Mouse (Mus musculus) stomach, embryonic 15.5 days (tissue): ENCODE results near the gene Cracr2b. TPM values are rescaled to one million over a fixed set of nuclear protein-coding genes. Genes with fewer than 3 reads are reported as not detected.
"Not testable (repeated sequence)": the region's sequence is repeated elsewhere in the genome, so short reads cannot be mapped to it uniquely, and the experiment has no call there.

ENCODE experiments used
- ATAC-seq: fragments of 200-750 bp; cut with Nextera tagmentation; 2 replicates; pipeline ENCODE4 v1.8.0; 2017; ENCODE audit warnings: low read depth, moderate number of reproducible peaks, moderate TSS enrichment; ENCODE audit not compliant: insufficient read depth, low FRiP score
- H3K27ac ChIP-seq: fragments of 300-500 bp; sonication (generic); 2 replicates; pipeline ENCODE4 v1.5.1; 2015; ENCODE audit warnings: mild to moderate bottlenecking, inconsistent platforms
- H3K27me3 ChIP-seq: fragments of 300-500 bp; sonication (generic); replicated peaks from 2 replicates; pipeline ENCODE4 v1.6.1; 2015; ENCODE audit warnings: inconsistent platforms
- H3K36me3 ChIP-seq: fragments of 300-500 bp; sonication (generic); 2 replicates; pipeline ENCODE4 v1.6.1; 2015; ENCODE audit warnings: inconsistent platforms
- H3K4me1 ChIP-seq: fragments of 300-500 bp; sonication (generic); 2 replicates; pipeline ENCODE4 v1.6.1; 2015; ENCODE audit warnings: inconsistent platforms
- H3K4me2 ChIP-seq: fragments of 300-500 bp; sonication (generic); 2 replicates; pipeline ENCODE4 v1.6.1; 2015; ENCODE audit warnings: mild to moderate bottlenecking, inconsistent platforms
- H3K4me3 ChIP-seq: fragments of 300-500 bp; sonication (generic); replicated peaks from 2 replicates; pipeline ENCODE4 v1.5.1; 2015; ENCODE audit warnings: inconsistent platforms
- H3K9ac ChIP-seq: fragments of 300-500 bp; sonication (generic); 2 replicates; pipeline ENCODE4 v1.6.1; 2015; ENCODE audit warnings: inconsistent platforms
- H3K9me3 ChIP-seq: fragments of 300-500 bp; sonication (generic); 2 replicates; pipeline ENCODE4 v1.6.1; 2016; ENCODE audit warnings: inconsistent platforms
- WGBS: fragments of 180-500 bp; shearing (Covaris S2); methylation state at CpG from one replicate; pipeline ENCODE4 v1.1.7; 2015; 5-methylcytosine and 5-hydroxymethylcytosine counted together
- polyA plus RNA-seq: library from polyadenylated mRNA; unstranded; fragments of >200 nt; fragmentation: Nextera tagmentation; extraction: Ambion mirVana; gene quantifications from 2 replicates; pipeline ENCODE4 v1.2.1, GENCODE M21; 2015

Cracr2b gene
- polyA plus RNA-seq, 1 experiment from 2014 or later = 27.5 TPM

- Histone ChIP-seq H3K27me3 (no peaks in the 10 kb centered on the region), H3K4me3 (peak within 1 kb of the TSS; percentile 56)
- under 1% methylated on average over 25 of the region's 25 CpGs for WGBS
Observed at GRCm38 (mm10) chr7:141443828-141444237, 17.1 kb upstream of the Cracr2b start, which contains the start of gene Pidd1. Pidd1 (minus strand) TSS chr7:141444025.

DNA sequence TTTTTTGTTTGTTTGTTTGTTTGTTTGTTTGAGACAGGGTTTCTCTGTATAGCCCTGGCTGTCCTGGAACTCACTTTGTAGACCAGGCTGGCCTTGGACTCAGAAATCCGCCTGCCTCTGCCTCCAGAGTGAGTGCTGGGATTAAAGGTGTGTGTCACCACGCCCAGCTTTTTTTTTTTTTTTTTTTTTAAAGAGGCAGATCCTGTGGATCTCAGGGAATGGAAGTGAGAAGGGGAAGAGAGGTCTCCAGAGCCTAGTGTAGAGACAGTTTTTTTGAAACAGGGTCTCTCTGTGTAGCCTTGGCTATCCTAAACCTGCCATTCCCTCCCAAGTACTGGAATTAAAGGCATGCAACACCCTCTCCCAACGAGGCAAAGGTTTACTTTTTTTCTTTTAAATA, 14.5 kb upstream of the Cracr2b start:
- 0 out of 2 replicates have a peak overlapping the region, but pooled peaks have one; percentile 58 for H3K4me2 ChIP-seq

More at GRCm38 (mm10) chr7:141443828-141444237, 17.1 kb upstream of the Cracr2b start, which contains the start of gene Pidd1:
- H3K9ac ChIP-seq = peak within 1 kb of the TSS; percentile 52
- H3K36me3 ChIP-seq = peaks cover 15% of the 10 kb centered on the region
- H3K4me2 ChIP-seq = peak within 1 kb of the TSS; percentile 95
- no peaks in the 10 kb centered on the region for H3K9me3 ChIP-seq
- peaks cover 35% of the 10 kb centered on the region for H3K4me1 ChIP-seq
- ATAC-seq = peak; percentile 63
- peak within 1 kb of the TSS; percentile 83 for H3K27ac ChIP-seq

GRCm38 (mm10) chr7:141447110-141447991, 13.5 kb upstream of the Cracr2b start, which contains the start of gene Rplp2:
Rplp2 (plus strand) TSS chr7:141447370.
- peak within 1 kb of the TSS; percentile 78 for H3K4me3 ChIP-seq
- no peaks in the 10 kb centered on the region for H3K27me3 ChIP-seq
- H3K9ac ChIP-seq = peak within 1 kb of the TSS; percentile 84
- H3K4me2 ChIP-seq = peak within 1 kb of the TSS; percentile 58
- peaks cover 11% of the 10 kb centered on the region for H3K36me3 ChIP-seq
- peak; percentile 88 for ATAC-seq
- H3K27ac ChIP-seq = peak within 1 kb of the TSS; percentile 89
- no peaks in the 10 kb centered on the region for H3K9me3 ChIP-seq
- under 1% methylated on average over 63 of the region's 63 CpGs for WGBS
- peaks cover 21% of the 10 kb centered on the region for H3K4me1 ChIP-seq

More for the DNA sequence above, 14.5 kb upstream of the Cracr2b start:
- H3K9me3 ChIP-seq, H3K27me3 ChIP-seq, H3K27ac ChIP-seq, H3K4me3 ChIP-seq, H3K9ac ChIP-seq, ATAC-seq: not testable (repeated sequence)
- Histone ChIP-seq H3K36me3 (peaks cover 11% of the 10 kb centered on the region), H3K4me1 (peaks cover 30% of the 10 kb centered on the region)
- WGBS = 77% methylated on average over 3 of the region's 3 CpGs

- no peaks in the 10 kb centered on the region for H3K27me3 ChIP-seq
- H3K4me1 ChIP-seq = peaks cover 20% of the 10 kb centered on the region
- H3K4me2 ChIP-seq = no peak overlapping the region
- H3K36me3 ChIP-seq = peaks cover 11% of the 10 kb centered on the region
- no peaks in the 10 kb centered on the region for H3K9me3 ChIP-seq
- no peak overlapping the region for H3K27ac ChIP-seq
- no peak for ATAC-seq
- no peak overlapping the region for H3K9ac ChIP-seq
- no peak overlapping the region for H3K4me3 ChIP-seq
Observed at GRCm38 (mm10) chr7:141451928-141452327, 9.0 kb upstream of the Cracr2b start.

DNA sequence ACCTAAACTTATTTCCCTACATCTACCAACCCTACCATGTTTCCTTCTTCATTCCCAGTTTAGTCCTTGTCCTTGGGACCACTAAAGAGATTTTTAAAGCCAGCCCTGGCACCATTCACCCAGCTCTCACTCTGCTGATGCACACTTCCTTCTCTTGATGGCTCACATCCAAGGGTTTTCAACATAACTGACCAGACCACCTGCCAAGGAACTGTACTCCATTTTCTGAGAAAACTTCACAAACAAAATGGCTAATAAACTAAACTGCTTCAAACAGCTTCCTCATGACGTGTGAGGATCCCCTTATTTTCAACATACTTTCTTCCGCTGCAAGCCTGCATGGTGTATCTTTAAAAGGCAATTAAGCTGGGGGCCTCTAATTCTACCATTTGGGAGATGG, 7.3 kb upstream of the Cracr2b start:
- H3K27me3 ChIP-seq = no peaks in the 10 kb centered on the region
- no peaks in the 10 kb centered on the region for H3K9me3 ChIP-seq
- 70% methylated on average over 2 of the region's 2 CpGs for WGBS
- peaks cover 15% of the 10 kb centered on the region for H3K4me1 ChIP-seq
- H3K9ac ChIP-seq = no peak overlapping the region
- no peak for ATAC-seq
- H3K36me3 ChIP-seq = peaks cover 11% of the 10 kb centered on the region
- no peak overlapping the region for H3K4me3 ChIP-seq
- no peak overlapping the region for H3K27ac ChIP-seq
- H3K4me2 ChIP-seq = no peak overlapping the region

DNA sequence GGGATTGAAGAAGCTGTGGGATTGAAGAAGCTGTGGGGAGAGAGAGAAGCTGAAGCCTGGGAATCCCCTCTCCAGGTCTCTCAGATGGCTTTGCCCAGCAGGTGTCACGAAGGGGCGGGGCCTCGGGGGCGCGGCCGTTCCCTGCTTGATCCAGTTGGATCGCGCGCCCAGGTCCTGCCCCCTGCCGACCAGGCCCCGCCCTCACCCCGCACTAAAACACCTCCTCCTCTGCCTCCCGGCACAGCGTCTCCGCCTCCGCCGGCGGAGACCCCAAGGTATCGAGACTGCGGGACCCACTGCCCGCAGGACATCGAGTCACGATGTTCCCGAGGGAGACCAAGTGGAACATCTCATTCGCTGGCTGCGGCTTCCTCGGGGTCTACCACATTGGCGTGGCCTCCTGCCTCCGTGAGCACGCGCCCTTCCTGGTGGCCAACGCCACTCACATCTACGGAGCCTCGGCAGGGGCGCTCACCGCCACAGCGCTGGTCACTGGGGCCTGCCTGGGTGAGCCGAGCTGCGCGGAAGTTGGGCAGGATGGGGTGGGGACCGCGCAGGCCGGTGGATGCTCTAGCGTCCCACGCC, 5.8 kb upstream of the Cracr2b start, which contains the start of gene Pnpla2:
Gene Pnpla2 (plus strand): TSS at position 232 of the 585 bp plus-strand sequence.
- Histone ChIP-seq H3K4me2 (peak within 1 kb of the TSS; percentile 96), H3K9me3 (no peaks in the 10 kb centered on the region), H3K4me1 (peaks cover 20% of the 10 kb centered on the region), H3K27ac (peak within 1 kb of the TSS; percentile 88), H3K27me3 (0 out of 2 replicates have a peak, but pooled peaks cover 6% of the 10 kb centered on the region), H3K36me3 (peaks cover 15% of the 10 kb centered on the region), H3K4me3 (peak within 1 kb of the TSS; percentile 75), H3K9ac (peak within 1 kb of the TSS; percentile 67)
- ATAC-seq = peak; percentile 86
- WGBS = 0% methylated on average over 43 of the region's 45 CpGs

GRCm38 (mm10) chr7:141455610-141456314, 5.1 kb upstream of the Cracr2b start:
- ATAC-seq = peak; percentile 24; the same call in 1 of the 2 replicates
- Histone ChIP-seq H3K4me1 (peaks cover 26% of the 10 kb centered on the region), H3K9ac (peak overlapping the region; percentile 67), H3K27me3 (0 out of 2 replicates have a peak, but pooled peaks cover 6% of the 10 kb centered on the region), H3K4me3 (peak overlapping the region; percentile 75), H3K36me3 (peaks cover 8% of the 10 kb centered on the region; the same call in 1 of the 2 replicates), H3K9me3 (no peaks in the 10 kb centered on the region), H3K27ac (peak overlapping the region; percentile 88), H3K4me2 (peak overlapping the region; percentile 96)
- WGBS = under 1% methylated on average over 23 of the region's 23 CpGs

DNA sequence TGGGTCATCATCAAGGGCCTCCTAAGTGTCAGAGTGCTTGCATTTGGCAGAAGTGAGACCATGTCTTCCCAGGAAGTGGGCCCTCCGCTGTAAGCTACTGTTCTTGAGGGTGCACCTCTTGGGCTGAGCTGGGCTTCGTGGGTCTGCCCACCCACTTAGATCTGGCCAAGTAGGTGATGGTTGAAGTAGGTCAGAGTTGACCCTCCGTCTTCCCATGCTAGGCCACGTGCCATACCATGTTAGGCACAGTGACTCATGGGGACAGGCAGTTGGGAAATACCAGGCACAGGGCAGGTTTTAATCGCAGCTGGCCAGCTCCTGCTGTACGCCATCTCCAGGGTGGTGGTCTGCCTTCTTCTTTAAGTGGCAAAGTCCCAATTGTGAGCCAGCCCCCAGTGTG, 4.2 kb upstream of the Cracr2b start:
- WGBS = 89% methylated on average over 6 of the region's 6 CpGs
- Histone ChIP-seq H3K4me3 (0 out of 2 replicates have a peak overlapping the region, but pooled peaks have one; percentile 75), H3K9ac (no peak overlapping the region), H3K27me3 (peaks cover 8% of the 10 kb centered on the region; the same call in 1 of the 2 replicates), H3K36me3 (0 out of 2 replicates have a peak, but pooled peaks cover 4% of the 10 kb centered on the region), H3K9me3 (no peaks in the 10 kb centered on the region), H3K27ac (no peak overlapping the region), H3K4me2 (peak overlapping the region; percentile 1; the same call in 1 of the 2 replicates), H3K4me1 (peaks cover 36% of the 10 kb centered on the region)
- ATAC-seq = no peak

- Histone ChIP-seq H3K4me2 (no peak overlapping the region), H3K27ac (no peak overlapping the region), H3K36me3 (0 out of 2 replicates have a peak, but pooled peaks cover 4% of the 10 kb centered on the region), H3K27me3 (peaks cover 13% of the 10 kb centered on the region; the same call in 1 of the 2 replicates), H3K9me3 (no peaks in the 10 kb centered on the region), H3K4me3 (no peak overlapping the region), H3K4me1 (peaks cover 38% of the 10 kb centered on the region), H3K9ac (no peak overlapping the region)
- WGBS = 94% methylated on average over 14 of the region's 14 CpGs
- ATAC-seq = no peak
Observed at GRCm38 (mm10) chr7:141457236-141457635, 3.7 kb upstream of the Cracr2b start.

- Histone ChIP-seq H3K4me3 (no peak overlapping the region), H3K9ac (no peak overlapping the region), H3K9me3 (no peaks in the 10 kb centered on the region), H3K36me3 (0 out of 2 replicates have a peak, but pooled peaks cover 4% of the 10 kb centered on the region), H3K27ac (no peak overlapping the region), H3K27me3 (peaks cover 20% of the 10 kb centered on the region), H3K4me1 (peaks cover 42% of the 10 kb centered on the region), H3K4me2 (no peak overlapping the region)
- 78% methylated on average over 15 of the region's 15 CpGs for WGBS
- ATAC-seq = no peak
Observed at GRCm38 (mm10) chr7:141457986-141458660, 2.8 kb upstream of the Cracr2b start.

DNA sequence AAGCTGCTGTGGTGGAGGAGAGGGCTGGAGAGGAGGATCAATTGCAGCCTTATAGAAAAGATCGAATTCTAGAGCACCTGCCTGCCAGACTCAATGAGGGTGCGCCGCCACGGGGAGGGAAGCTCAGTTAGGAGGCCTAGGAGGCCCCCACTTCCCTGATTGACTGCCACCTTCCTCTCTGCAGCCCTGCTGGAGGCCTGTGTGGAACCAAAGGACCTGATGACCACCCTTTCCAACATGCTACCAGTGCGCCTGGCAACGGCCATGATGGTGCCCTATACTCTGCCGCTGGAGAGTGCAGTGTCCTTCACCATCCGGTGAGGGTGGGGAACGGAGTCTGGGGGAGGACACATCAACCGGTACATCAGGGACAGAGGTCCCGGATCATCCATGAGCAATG, 2.2 kb upstream of the Cracr2b start:
- peaks cover 47% of the 10 kb centered on the region for H3K4me1 ChIP-seq
- H3K27me3 ChIP-seq = peaks cover 24% of the 10 kb centered on the region
- H3K4me2 ChIP-seq = no peak overlapping the region
- no peaks in the 10 kb centered on the region for H3K9me3 ChIP-seq
- H3K27ac ChIP-seq = no peak overlapping the region
- no peak overlapping the region for H3K9ac ChIP-seq
- 88% methylated on average over 11 of the region's 11 CpGs for WGBS
- no peak for ATAC-seq
- no peak overlapping the region for H3K4me3 ChIP-seq
- 0 out of 2 replicates have a peak, but pooled peaks cover 4% of the 10 kb centered on the region for H3K36me3 ChIP-seq
